Mouse (Mus musculus): Measurements from ENCODE around the gene Slc16a7.
A peak's percentile ranks its signal among the peaks of the same experiment; 100 is the strongest.

The Slc16a7 gene

DNA sequence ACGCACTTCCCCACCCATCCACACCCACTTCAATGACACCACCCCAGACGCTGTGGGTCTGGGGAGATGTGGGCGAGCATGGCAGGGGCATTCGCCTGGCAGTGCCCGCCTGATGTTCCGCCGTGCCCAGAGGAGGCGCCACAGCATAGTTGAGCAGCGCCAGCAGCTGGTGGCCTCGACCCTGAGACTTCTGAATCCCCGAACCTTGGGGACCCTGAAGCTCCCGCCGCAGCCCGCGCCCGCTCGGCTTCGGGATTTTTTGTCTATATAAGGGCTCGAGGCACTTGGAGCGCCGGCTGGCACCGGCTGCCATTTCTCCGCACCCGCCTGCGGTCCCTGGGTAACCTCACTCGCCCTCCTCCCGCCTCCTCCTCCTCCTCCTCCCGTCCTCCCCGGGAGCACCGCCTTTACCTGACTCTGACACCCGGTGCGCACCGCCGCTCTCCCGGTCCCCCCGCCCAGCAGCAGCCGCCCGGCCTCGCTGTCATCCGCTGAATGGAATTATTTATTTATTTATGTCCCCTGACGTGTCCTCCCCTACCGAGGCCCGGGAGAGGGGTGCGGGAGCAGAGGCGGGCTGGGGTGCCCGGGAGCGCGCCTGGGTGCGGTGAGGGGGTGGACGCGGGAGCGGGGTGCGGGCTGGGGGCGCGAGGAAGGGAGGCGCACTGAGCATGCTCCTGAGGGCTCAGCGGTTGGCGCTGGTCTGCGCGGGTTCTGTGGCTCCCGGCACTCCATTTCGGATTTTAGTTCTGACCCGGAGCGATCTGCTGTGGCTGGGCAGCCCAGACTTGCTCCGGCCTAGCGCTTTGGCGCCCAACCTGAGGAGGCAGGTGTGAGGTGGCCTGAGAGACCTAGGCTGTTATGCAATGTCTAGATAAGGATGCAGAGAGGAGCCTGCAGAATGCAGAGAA is at the start of gene Slc16a7:
Gene Slc16a7, minus strand, starts transcription at position 590 of the 911 bp plus-strand sequence.
- peak; percentile 2 for DNase-seq (ENCODE audit: low read depth)

GRCm38 (mm10) chr10:125418795-125419194 is 29.5 kb upstream of the Slc16a7 start:
- no peak for DNase-seq (ENCODE audit: low read depth)

DNA sequence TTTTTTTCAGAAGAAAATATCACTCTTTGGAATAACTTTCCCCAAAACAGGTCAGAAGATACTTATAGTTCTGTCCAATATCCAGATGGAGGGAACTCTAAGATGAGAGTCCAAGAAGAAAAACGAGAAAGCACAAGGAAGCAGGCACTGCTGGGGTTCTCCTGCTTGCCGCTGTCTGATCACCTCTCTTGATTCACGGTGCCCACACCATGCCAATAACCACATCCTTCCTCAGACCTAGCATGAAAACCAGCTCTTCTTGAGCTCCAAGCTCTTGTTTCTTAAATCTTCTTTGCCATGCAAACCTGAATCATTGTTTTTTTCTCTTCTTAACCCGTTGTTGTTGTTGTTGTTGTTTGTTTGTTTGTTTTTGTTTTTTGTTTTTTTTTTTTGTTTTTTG is 10.5 kb upstream of the Slc16a7 start:
- DNase-seq (ENCODE audit: low read depth), result no peak

- DNase-seq (ENCODE audit: low read depth), result no peak
These were observed 746 bp upstream of the Slc16a7 start for GRCm38 (mm10) chr10:125390011-125390410.

DNA sequence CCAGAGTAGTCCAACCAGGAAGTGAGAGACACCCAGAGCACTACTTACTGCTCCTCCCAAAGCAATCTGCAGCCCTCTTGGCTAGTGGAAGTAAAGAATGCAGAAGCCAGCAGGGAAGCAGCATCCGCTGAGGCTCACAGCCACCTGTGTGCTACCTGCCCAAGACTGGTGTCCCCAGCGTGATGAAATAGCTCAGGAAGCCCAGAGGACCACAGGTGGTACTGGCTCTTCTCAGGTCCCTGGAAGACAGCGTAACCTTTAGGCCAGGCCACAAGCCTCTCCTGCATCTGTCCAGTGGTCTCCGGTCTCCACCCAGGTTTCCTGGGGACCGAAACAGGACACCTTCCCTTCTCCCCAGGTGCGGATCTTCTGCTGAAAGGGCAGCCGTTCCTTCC is 787 bp downstream of the Slc16a7 start:
- DNase-seq (ENCODE audit: low read depth), result no peak

- DNase-seq (ENCODE audit: low read depth), result no peak
These were observed 1.4 kb downstream of the Slc16a7 start for GRCm38 (mm10) chr10:125387782-125388415.

DNA sequence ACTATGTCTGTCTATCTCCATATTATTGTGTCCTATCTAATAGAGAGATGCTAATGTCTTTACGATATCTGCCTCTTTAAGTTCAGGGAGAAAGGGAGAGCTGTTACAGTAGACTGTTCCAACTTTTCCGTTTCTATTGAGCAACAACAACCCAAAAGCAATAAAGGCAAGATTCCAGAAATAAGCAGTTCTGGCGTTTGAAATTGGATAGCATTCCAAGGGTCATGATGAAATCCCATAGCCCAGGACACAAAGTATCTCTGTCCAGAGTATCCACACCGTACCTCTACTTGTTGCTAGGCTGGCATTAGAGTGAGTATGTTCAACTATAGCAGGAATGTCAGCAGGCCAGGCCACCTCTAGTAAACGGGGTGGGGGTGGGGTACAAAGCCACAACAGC is 13.7 kb downstream of the Slc16a7 start:
- DNase-seq (ENCODE audit: low read depth), result no peak

- no peak for DNase-seq (ENCODE audit: low read depth)
These were observed 16.6 kb downstream of the Slc16a7 start for GRCm38 (mm10) chr10:125372666-125373065.

DNA sequence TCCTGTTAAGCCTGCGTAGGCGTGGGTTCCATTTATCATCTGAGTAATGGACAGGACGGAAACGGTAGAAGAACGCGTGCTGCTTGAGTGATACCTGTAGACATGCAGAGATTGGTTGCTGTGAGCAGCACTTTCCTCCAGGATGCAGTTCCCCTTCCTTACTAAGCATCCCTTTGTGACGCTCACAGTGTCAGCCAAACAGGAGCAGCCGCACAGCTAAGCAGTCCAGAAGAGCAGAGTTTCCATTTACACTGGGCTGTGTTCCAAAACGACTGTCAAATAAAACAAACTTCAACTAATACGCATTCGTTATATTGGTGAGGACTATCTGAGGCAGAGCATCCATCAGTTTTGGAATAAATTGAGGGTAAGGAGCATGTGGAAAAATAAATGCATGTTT is 17.8 kb downstream of the Slc16a7 start:
- DNase-seq (ENCODE audit: low read depth), result no peak

GRCm38 (mm10) chr10:125370037-125370610 is 19.1 kb downstream of the Slc16a7 start:
- peak; percentile 2 for DNase-seq (ENCODE audit: low read depth)

GRCm38 (mm10) chr10:125358479-125358878 is 30.8 kb downstream of the Slc16a7 start:
- DNase-seq (ENCODE audit: low read depth), result no peak

- DNase-seq (ENCODE audit: low read depth), result no peak
These were observed 36.5 kb downstream of the Slc16a7 start for GRCm38 (mm10) chr10:125352805-125353204.

- no peak for DNase-seq (ENCODE audit: low read depth)
These were observed 41.1 kb downstream of the Slc16a7 start for GRCm38 (mm10) chr10:125348171-125348570.

GRCm38 (mm10) chr10:125347149-125347548 is 42.1 kb downstream of the Slc16a7 start:
- DNase-seq (ENCODE audit: low read depth), result no peak

- DNase-seq (ENCODE audit: low read depth), result no peak
These were observed 42.9 kb downstream of the Slc16a7 start for GRCm38 (mm10) chr10:125346364-125346763.

DNA sequence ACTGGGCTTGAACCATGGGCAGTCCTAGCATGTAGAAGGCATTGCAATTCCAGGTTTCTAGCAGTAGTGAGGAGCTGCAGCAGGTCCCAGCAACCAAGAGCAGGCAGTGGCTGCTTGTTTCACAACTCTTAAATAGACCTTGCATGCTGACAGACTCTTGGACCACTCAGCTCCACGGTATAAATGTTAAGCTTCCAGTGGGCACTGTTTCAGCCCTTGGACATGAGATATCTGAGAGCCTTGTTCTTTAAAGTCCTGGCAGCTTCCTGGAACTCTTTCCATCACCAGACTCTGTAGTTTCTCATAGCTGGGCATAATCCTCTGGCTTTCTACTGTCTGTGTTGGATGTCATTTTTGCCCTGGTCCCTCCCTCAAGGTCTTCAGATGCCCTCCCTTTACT is 43.7 kb downstream of the Slc16a7 start:
- DNase-seq (ENCODE audit: low read depth), result no peak

GRCm38 (mm10) chr10:125342204-125342603 is 47.1 kb downstream of the Slc16a7 start:
- no peak for DNase-seq (ENCODE audit: low read depth)

DNA sequence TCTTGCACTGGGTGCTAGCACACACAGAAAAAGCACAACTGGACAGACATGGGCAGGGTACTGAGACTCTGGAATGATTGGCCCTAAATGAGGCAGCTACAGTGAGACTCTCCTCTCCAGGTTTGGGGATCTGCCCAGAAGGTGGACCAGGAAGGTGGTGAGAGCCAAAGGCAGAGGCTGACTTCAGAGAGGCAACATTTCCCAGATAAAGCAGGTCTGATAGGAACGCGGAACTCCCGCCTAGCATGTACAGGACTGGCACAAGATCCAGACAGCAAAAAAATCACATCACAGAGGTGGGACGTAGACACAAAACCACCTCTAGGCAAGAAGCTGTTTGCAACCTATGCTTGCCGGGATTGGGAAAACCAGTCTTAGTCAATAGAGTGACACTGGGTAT is 55.5 kb downstream of the Slc16a7 start:
- DNase-seq (ENCODE audit: low read depth), result no peak

DNA sequence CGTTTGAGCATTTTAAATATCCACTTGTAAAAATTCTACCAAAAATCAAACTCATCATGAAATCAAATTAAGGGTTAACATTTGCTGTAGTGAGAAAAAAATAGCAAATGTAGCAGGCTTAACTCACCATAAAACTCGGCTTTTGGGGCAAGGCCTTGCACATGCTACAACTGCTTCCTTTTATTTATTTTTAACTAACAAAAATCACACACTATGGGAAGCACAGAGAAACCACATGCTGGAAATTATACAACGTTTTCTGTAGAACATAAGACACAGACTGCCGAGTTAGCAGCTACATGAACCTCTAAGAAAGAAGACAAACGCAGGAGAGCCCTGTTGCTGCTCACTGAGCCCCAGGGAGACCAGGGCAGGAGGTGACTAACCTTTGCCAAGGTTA is 57.9 kb downstream of the Slc16a7 start:
- DNase-seq (ENCODE audit: low read depth), result no peak

DNA sequence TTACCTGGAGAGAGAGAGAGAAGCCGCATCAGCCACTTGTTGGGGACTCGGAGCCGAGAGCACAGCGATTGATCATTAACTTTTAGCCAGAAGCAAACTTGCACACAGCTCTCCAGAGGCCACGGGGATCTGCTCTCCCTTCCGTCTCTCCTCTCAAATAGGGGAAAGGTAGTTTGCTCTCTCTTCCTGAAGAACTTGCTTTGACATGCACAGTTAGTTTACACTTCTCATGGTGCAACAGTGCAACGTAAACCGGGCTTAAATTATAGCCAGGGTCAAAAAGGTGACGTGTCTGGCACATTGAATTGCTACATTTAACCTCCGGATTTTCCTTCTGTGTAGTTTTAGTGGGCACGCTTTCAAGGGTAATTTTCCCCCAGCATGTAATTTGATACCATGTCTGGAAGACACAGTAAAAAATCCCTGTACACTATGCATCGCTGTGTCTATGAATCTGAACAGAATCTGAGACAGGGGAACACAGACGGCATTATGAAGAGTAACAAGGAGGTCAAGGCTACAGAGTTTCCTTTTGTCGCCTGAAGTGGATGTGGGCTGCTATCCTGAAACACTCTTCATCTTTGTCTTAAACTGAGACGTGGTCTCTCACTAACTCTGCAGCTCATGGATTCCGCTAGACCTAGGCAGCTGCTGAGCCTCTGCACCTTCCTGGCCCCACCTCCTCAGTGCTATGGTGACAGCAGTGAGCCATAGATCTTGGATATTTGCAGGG is 60.8 kb downstream of the Slc16a7 start:
- no peak for DNase-seq (ENCODE audit: low read depth)

DNA sequence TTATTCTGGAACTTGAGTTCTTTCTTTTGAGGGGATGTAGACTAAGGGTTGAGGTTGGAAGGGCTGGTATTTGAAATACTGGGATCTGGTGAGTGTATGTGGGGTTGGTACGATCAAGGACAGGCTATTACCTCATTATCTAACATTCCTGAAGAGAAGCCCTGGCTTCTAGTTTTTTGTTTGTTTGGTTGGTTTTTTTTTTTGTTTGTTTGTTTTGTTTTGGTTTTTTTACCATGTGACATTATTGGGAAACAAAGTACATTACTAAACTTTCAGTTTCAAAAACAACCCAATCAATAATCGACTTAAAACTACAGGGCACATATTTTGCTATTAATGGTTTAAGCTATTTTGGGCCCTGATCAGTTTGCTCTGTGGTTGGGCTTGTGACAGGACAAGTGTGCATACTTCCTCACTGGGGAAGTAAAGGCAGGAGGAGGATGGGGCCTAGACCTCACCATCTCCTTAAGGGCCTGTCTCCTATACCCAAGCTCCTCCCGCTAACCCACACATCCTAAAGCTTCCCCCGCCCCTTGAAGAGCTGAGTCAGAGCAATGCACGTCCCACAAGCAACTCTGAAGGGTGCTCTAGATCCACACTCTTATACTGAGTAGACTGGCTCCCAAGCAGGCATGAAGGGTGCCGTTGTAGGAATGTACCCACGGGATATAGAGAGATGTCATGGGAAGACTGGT is 64.2 kb downstream of the Slc16a7 start:
- no peak for DNase-seq (ENCODE audit: low read depth)
